Mouse (Mus musculus): ENCODE results near the gene 1810010D01Rik. TPM values are rescaled to one million over a fixed set of nuclear protein-coding genes. Genes with fewer than 3 reads are reported as not detected.

The 1810010D01Rik gene
- total and polyA plus RNA-seq, 3 experiments, result 0.37 TPM; not detected in 2

GRCm38 (mm10) chr7:145210477-145211070 lies 2.7 kb upstream of the 1810010D01Rik start:
- Histone ChIP-seq H3K27ac (no peak overlapping the region), H3K36me3 (ENCODE audit: control insufficient read depth, insufficient read depth, low read length) (no peaks in the 10 kb centered on the region), H3K4me1 (ENCODE audit: control insufficient read depth, insufficient read depth, low read length) (peaks cover 8% of the 10 kb centered on the region), H3K4me3 (no peak overlapping the region), H3K9ac (ENCODE audit: low read depth, low read length) (no peak overlapping the region), H3K27me3 (ENCODE audit: control insufficient read depth, insufficient read depth, low read length) (no peaks in the 10 kb centered on the region), H3K79me2 (replicated peaks; ENCODE audit: control insufficient read depth, insufficient read depth, low read length) (no peaks in the 10 kb centered on the region)
- DNase-seq, result no peak
- TF ChIP-seq POLR2A (IDR thresholded peaks at IDR 0.05; ENCODE audit: insufficient read depth, low read depth, low read length) (no peak), EP300 (IDR thresholded peaks at IDR 0.05; ENCODE audit: insufficient read depth, low read depth, low read length) (no peak), CTCF (IDR thresholded peaks at IDR 0.05) (no peak)
- WGBS, result 81% methylated on average over 4 of the region's 4 CpGs
- intact Hi-C loops (cut with DNase I), result no loop called here

- Histone ChIP-seq H3K4me3 (peak overlapping the region; percentile 36; the same call in 1 of the 2 replicates), H3K79me2 (replicated peaks; ENCODE audit: control insufficient read depth, insufficient read depth, low read length) (no peaks in the 10 kb centered on the region), H3K36me3 (ENCODE audit: control insufficient read depth, insufficient read depth, low read length) (no peaks in the 10 kb centered on the region), H3K27ac (peak overlapping the region; percentile 80), H3K4me1 (ENCODE audit: control insufficient read depth, insufficient read depth, low read length) (peaks cover 8% of the 10 kb centered on the region), H3K9ac (ENCODE audit: low read depth, low read length) (no peak overlapping the region; the same call in 1 of the 2 replicates), H3K27me3 (ENCODE audit: control insufficient read depth, insufficient read depth, low read length) (no peaks in the 10 kb centered on the region)
- no peak for TF ChIP-seq EP300 (IDR thresholded peaks at IDR 0.05; ENCODE audit: insufficient read depth, low read depth, low read length)
- TF ChIP-seq POLR2A (IDR thresholded peaks at IDR 0.05; ENCODE audit: insufficient read depth, low read depth, low read length), result no peak
- no peak for TF ChIP-seq CTCF (IDR thresholded peaks at IDR 0.05)
- no peak for DNase-seq
- WGBS, result 60% methylated on average over 6 of the region's 6 CpGs
- intact Hi-C loops (cut with DNase I), result no loop called here
Observed at GRCm38 (mm10) chr7:145206801-145207200, 1.1 kb downstream of the 1810010D01Rik start.

- H3K27me3 ChIP-seq (ENCODE audit: control insufficient read depth, insufficient read depth, low read length), result no peaks in the 10 kb centered on the region
- WGBS, result 6% methylated on average over 34 of the region's 34 CpGs
Observed at GRCm38 (mm10) chr7:145206056-145206610, 1.8 kb downstream of the 1810010D01Rik start.

GRCm38 (mm10) chr7:145205363-145205902 lies 2.5 kb downstream of the 1810010D01Rik start:
- Histone ChIP-seq H3K79me2 (replicated peaks; ENCODE audit: control insufficient read depth, insufficient read depth, low read length) (no peaks in the 10 kb centered on the region), H3K4me3 (no peak overlapping the region), H3K9ac (ENCODE audit: low read depth, low read length) (no peak overlapping the region), H3K4me1 (ENCODE audit: control insufficient read depth, insufficient read depth, low read length) (peaks cover 8% of the 10 kb centered on the region), H3K36me3 (ENCODE audit: control insufficient read depth, insufficient read depth, low read length) (no peaks in the 10 kb centered on the region), H3K27me3 (ENCODE audit: control insufficient read depth, insufficient read depth, low read length) (no peaks in the 10 kb centered on the region), H3K27ac (no peak overlapping the region; the same call in 1 of the 2 replicates)
- DNase-seq, result no peak
- no peak for TF ChIP-seq EP300 (IDR thresholded peaks at IDR 0.05; ENCODE audit: insufficient read depth, low read depth, low read length)
- TF ChIP-seq POLR2A (IDR thresholded peaks at IDR 0.05; ENCODE audit: insufficient read depth, low read depth, low read length), result no peak
- no peak for TF ChIP-seq CTCF (IDR thresholded peaks at IDR 0.05)
- WGBS, result 94% methylated on average over 4 of the region's 4 CpGs
- intact Hi-C loops (cut with DNase I), result no loop called here

More at GRCm38 (mm10) chr7:145206056-145206610, 1.8 kb downstream of the 1810010D01Rik start:
- Histone ChIP-seq H3K4me1 (ENCODE audit: control insufficient read depth, insufficient read depth, low read length) (peaks cover 8% of the 10 kb centered on the region), H3K36me3 (ENCODE audit: control insufficient read depth, insufficient read depth, low read length) (no peaks in the 10 kb centered on the region), H3K9ac (ENCODE audit: low read depth, low read length) (peak overlapping the region; percentile 90), H3K27ac (peak overlapping the region; percentile 80), H3K79me2 (replicated peaks; ENCODE audit: control insufficient read depth, insufficient read depth, low read length) (no peaks in the 10 kb centered on the region), H3K4me3 (peak overlapping the region; percentile 36)
- peak; percentile 42; the same call in 1 of the 2 replicates for TF ChIP-seq POLR2A (IDR thresholded peaks at IDR 0.05; ENCODE audit: insufficient read depth, low read depth, low read length)
- peak; percentile 43 for TF ChIP-seq CTCF (IDR thresholded peaks at IDR 0.05)
- 0 out of 2 replicates have a peak, but pooled peaks have one; percentile 11 for TF ChIP-seq EP300 (IDR thresholded peaks at IDR 0.05; ENCODE audit: insufficient read depth, low read depth, low read length)
- peak; percentile 82 to 85 for DNase-seq
- intact Hi-C loops (cut with DNase I), result no loop called here

- H3K36me3 ChIP-seq (ENCODE audit: control insufficient read depth, insufficient read depth, low read length), result no peaks in the 10 kb centered on the region
- H3K27ac ChIP-seq, result no peak overlapping the region
- H3K4me1 ChIP-seq (ENCODE audit: control insufficient read depth, insufficient read depth, low read length), result peaks cover 13% of the 10 kb centered on the region
- TF ChIP-seq EP300 (IDR thresholded peaks at IDR 0.05; ENCODE audit: insufficient read depth, low read depth, low read length) (no peak), CTCF (IDR thresholded peaks at IDR 0.05) (no peak), POLR2A (IDR thresholded peaks at IDR 0.05; ENCODE audit: insufficient read depth, low read depth, low read length) (no peak)
- 52% methylated on average over 2 of the region's 2 CpGs for WGBS
- no peaks in the 10 kb centered on the region for H3K79me2 ChIP-seq (replicated peaks; ENCODE audit: control insufficient read depth, insufficient read depth, low read length)
- intact Hi-C loops (cut with DNase I), result loop anchor here (5.0 kb wide), 1 partner anchor 67 kb away; no protein-coding TSS in a partner anchor
- DNase-seq, result no peak
- no peak overlapping the region for H3K4me3 ChIP-seq
- no peaks in the 10 kb centered on the region for H3K27me3 ChIP-seq (ENCODE audit: control insufficient read depth, insufficient read depth, low read length)
- no peak overlapping the region for H3K9ac ChIP-seq (ENCODE audit: low read depth, low read length)
Observed at GRCm38 (mm10) chr7:145199711-145200110, 8.2 kb downstream of the 1810010D01Rik start.

Measured in heart, adult 2 months (tissue).